Mouse (Mus musculus) left cerebral cortex, postnatal 14 days (tissue): ENCODE results near the gene Psma2. TPM values are rescaled to one million over a fixed set of nuclear protein-coding genes. Genes with fewer than 3 reads are reported as not detected.

ENCODE experiments used
- DNase-seq, 2 experiments: peaks; one replicate each; pipeline ENCODE4 v3.0.0; 2021 to 2022; ENCODE audit warnings: low spot score in 2 of 2, mixed read lengths in 1 of 2
- intact Hi-C: fragments of 180-260 bp; cut with DNase I; formaldehyde crosslinking; loops from one replicate; pipeline ENCODE4 v1.15.1; 2025
- long read RNA-seq, 2 experiments: library from polyadenylated mRNA; stranded (forward); transcript quantifications; one replicate each; pipeline ENCODE4 v2.0.0; 2021
- total RNA-seq, 2 experiments: library from RNA; stranded (reverse); gene quantifications; 2 replicates each; pipeline ENCODE4 v1.2.3; 2021

Psma2 gene
- total RNA-seq, result 10 to 100 TPM; 57.6 to 60.0 TPM
- long read RNA-seq, experiment 1, transcript Psma2-201 (8 exons, 2,911 nt), result major isoform, 143 of 146 reads
- long read RNA-seq, experiment 1, partial matches to known transcripts, result 2 of 146 reads
- long read RNA-seq, experiment 1, other reads (novel, unspliced or antisense), result 1 of 146 reads
- long read RNA-seq, experiment 2, transcript Psma2-201 (8 exons, 2,911 nt), result major isoform, 110 of 118 reads
- long read RNA-seq, experiment 2, partial matches to known transcripts, result 3 of 118 reads
- long read RNA-seq, experiment 2, other reads (novel, unspliced or antisense), result 5 of 118 reads

DNA sequence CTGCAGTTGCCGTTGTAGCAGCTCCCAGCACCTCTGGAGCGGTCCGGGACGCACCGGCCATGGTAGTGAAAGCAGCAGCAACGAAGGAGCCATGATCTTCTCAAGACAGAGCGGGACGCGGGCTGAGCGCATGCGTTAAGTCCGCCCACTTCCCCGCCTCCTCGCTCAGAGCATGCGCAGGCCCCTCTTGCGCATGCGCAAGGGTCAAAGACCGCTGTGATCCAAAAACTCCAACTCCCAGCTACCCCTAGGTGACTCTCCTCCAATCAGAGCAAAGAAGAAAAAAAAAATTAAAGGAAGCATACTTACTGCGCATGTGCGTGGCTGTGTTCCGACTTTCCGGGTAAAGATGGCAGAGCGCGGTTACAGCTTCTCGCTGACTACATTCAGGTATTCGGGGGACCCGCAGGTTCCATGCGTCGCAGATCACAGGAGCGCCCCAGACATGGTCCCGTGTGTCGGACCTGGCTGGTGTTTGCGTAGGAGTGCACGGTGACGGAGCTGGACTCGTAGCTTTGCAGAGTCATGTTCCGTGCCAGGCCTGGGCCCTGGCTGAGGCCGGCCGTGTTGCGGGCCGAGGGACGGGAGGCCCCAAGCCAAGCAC lies at the start of gene Psma2, which contains the start of gene Mrpl32:
Gene Psma2, plus strand, starts transcription at position 315 of the 604 bp plus-strand sequence.
Gene Mrpl32, minus strand, starts transcription at position 240 of the 604 bp plus-strand sequence.
- DNase-seq, result peak; percentile 98 to 99
- intact Hi-C loops, result no loop called here

DNA sequence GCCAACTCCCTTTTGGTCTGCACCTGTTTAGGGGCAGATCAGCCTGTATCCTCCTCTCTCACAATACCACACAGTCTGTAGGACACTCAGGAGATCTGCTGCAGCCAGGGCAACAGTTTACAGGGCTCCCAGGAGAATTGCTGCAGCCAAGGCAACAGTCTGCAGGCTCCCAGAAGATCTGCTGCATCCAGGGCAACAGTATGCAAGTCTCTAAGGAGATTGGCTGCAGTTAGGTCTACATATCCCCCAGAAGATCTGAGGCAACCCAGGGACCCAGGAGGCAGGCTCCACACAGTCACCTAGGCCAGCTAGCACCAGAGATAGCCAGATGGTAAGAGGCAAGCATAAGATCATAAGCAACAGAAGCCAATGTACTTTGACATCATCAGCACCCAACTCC lies 38.9 kb upstream of the Psma2 start:
- DNase-seq, result no peak
- intact Hi-C loops, result no loop called here

DNA sequence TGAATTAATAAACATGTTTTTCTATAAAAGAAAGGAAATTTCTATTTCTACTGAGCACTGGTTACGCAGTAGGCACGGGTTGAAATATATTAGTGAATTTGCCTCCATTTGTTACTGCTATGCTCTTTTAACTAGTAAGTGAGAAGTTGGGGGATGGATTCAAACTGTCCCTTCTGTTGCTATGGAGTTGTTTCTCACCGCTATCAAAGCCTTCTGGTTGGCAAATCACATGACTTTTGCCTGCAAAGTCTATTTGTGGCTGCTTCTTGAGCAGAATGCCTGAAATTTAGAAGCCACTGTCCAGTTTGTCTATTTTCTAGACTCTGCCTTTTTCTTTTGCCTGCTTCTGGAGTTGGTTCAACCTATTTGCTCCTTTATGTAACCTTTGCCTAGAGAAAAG lies 32.6 kb upstream of the Psma2 start:
- intact Hi-C loops, result no loop called here
- DNase-seq, result peak in 1 of 2 experiments; percentile 15

GRCm38 (mm10) chr13:14602744-14603143 lies 10.3 kb upstream of the Psma2 start:
- intact Hi-C loops, result no loop called here
- no peak for DNase-seq

GRCm38 (mm10) chr13:14607616-14608015 lies 5.4 kb upstream of the Psma2 start:
- no peak for DNase-seq
- intact Hi-C loops, result no loop called here

- DNase-seq, result no peak
- intact Hi-C loops, result no loop called here
Measured at GRCm38 (mm10) chr13:14612463-14612862, 577 bp upstream of the Psma2 start.

DNA sequence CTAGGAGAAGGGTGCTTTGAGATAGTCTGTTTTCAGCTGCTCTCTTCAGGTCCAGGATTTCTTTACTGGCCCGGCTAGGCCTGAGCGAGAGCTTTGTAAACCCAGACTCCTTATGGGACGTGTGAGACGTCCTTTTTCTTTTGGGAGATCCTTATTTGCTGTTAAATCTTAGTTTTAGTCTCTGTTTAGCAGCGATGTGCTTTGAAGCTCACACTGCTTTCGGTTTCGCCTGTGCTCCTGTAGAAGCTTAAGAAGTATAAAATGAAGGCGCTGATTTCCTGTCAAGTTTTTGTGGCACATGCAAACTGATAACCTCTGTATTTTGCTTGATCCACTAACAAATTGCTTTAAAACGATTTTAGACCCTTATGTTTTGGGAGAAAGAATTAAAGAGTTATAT lies 513 bp downstream of the Psma2 start:
- DNase-seq, result no peak
- intact Hi-C loops, result no loop called here

DNA sequence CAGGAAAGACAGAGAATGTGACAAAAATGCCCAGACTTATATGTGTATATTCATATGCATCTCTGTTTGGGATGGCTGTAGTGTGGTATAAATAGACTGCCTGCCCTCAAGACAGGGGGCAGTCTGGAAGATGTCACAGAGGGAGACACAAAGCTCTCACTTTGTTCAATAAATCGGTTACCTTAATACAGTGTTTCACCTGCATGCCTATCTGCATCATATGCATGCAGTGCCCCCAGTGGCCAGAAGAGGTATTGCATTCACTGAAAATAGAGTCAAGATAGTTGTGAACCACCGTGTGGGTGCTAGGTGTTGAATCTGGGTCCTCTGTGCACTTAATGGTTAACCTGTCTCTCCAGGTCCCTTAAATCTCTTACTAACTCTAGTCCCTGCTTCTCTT lies 5.7 kb downstream of the Psma2 start:
- intact Hi-C loops, result no loop called here
- peak; percentile 77 for DNase-seq

DNA sequence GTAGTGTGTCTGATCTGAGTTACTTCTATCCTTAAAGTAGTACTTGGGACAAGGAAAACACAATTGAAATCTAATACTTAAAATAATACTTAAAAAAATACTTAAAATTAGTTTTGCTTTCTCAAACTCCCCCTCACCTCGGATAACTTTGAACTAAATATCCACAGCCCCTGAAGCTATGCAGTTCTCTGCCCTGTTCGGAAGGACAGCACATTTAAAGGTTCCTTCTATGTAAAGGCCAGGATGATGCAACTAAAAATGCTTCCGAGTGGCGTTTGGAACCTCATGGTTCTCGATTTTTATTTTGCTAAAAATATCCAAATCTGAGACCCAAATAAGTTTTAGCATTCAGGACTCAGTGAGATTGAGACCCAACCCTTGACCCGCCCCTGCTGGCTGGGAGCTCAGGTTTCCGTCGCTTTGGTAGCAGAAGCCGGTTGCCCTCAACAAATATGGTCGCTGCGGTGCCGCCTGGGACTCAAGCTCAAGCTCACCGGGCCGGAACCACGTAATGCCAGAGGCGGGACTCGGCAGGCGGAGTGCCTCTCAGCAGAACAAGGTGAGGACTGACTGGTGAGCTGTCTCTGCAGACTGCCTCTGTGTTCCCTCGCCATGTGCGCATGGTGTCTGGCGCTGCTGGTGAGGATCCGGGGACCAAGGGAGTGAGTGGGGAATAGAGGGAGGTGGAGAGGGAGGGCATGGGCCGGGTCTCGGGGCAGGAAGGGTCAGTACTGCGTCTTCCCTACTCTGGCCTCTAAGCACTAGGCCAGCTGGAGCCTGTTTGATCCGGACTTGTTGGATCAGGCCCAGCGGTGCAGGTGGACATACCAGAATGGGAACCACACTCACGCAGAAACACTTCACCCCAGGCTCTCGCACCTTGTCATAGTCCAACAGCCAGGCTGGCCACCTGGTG lies 16.9 kb downstream of the Psma2 start, which contains the start of gene AW209491:
Gene AW209491, plus strand, starts transcription at position 429 of the 916 bp plus-strand sequence.
- intact Hi-C loops, result no loop called here
- DNase-seq, result peak; percentile 96 to 97

DNA sequence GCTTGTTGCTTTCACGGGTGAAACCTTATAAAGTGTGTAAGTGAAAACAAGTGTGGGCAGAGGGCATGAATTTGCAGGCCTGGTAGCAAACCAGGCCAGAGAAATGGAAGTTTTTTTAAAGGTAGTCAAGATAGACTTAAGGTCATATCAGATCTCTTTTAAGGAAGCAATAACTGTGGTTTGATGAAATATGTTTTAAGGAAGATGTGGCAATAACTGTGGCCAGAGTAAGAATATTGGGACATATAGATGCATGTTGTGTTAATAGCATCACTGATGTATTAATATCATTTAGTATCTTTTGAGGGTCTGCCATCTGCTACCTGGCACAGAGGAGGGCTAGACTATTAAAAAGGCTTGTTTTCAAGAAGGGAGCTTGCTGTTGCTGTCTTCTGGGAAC lies 27.0 kb downstream of the Psma2 start:
- DNase-seq, result no peak
- intact Hi-C loops, result no loop called here

- intact Hi-C loops, result loop anchor here (5.0 kb wide), 1 partner anchor 1108 kb away; no protein-coding TSS in a partner anchor
- DNase-seq, result peak; percentile 44 to 46
Measured at GRCm38 (mm10) chr13:14649301-14649700, 36.3 kb downstream of the Psma2 start.

DNA sequence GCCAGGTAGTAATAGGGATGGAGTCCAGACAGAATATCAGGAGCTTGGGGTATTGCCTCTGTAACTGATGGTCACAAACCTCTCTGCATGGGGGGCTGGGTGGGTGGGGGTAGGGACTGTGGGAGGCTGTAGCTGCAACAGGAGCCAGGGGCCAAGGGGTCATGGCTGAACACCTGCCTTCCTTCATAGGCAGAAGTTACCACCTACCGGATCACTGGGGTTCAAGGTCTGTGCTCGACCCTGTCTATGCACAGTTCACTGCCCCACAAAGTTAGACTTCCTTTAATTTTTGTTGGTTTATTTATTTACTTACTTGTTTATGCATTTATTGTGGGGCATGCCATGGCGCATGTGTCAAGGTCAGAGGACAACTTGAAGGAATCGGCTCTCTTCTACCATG lies 54.1 kb downstream of the Psma2 start:
- intact Hi-C loops, result no loop called here

DNA sequence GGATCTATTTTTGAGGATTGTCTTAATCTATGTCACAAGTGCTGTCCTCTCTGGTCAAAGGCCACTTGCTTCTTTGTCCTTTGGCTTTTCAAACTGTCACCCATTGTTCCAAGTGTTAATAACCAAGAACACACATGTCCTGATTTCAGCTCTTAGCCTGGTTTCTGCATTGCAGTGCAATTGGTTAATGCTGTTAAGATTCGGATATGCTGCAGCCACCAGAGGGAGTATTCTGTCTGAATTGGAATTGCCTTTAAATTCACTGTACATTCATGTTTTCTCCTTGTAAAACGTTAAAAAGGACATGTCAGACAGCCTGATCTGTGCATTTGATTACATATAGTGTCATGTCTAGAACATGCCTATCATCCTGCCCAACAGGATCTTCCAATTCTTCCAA lies 57.3 kb downstream of the Psma2 start:
- peak; percentile 70 to 75 for DNase-seq
- intact Hi-C loops, result loop anchor here (2.0 kb wide), 1 partner anchor 1088 kb away; no protein-coding TSS in a partner anchor

More for the DNA sequence above, 54.1 kb downstream of the Psma2 start:
- no peak for DNase-seq

DNA sequence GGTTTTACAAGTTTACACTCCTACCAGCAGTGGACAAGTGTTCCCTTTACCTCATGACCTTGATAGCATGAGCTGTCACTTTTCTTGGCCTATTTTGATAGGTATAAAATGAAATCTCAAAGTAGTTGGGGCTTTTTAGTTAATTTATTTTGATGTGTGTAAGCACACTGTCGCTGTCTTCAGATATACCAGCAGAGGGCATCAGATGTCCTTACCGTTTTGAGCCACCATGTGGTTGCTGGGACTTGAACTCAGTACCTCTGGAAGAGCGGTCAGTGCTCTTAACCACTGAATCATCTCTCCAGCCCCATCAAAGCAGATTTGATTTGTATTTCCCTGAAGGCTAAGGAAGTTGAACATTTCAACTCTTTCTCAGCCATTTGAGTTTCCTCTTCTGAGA lies 75.9 kb downstream of the Psma2 start:
- no peak for DNase-seq
- intact Hi-C loops, result no loop called here

DNA sequence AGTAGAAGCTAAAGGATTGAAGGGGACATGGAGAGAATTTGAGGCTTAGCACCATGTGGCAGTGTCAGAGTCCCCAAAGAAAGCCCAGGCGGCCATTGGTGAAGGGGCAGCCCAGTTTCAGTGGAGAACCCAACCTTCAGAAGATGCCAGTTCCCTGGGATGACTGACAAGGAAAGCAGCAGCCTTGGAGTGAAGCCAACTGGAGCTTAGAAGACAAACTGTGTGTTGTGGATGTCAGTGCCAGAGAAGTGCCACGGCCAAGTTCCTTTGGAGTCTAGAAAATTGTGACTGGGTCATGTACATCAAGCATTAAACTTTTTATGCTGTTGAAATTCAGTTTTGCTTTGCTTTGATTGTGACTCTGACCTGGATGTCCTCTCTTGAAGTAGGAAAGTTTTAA lies 103.8 kb downstream of the Psma2 start:
- DNase-seq, result no peak
- intact Hi-C loops, result no loop called here

GRCm38 (mm10) chr13:14717755-14718154 lies 104.7 kb downstream of the Psma2 start:
- intact Hi-C loops, result no loop called here
- no peak for DNase-seq
